Mouse (Mus musculus) lung, postnatal 4 days (tissue): ENCODE measurements around the gene Agpat4.

Experiments used
- DNase-seq, 2 experiments: peaks; one replicate each; pipeline ENCODE4 v3.0.0; 2021

Gene Agpat4

GRCm38 (mm10) chr17:12161877-12162276 is 43.4 kb downstream of the Agpat4 start:
- DNase-seq, result no peak

GRCm38 (mm10) chr17:12162824-12163223 is 44.3 kb downstream of the Agpat4 start:
- no peak for DNase-seq

DNA sequence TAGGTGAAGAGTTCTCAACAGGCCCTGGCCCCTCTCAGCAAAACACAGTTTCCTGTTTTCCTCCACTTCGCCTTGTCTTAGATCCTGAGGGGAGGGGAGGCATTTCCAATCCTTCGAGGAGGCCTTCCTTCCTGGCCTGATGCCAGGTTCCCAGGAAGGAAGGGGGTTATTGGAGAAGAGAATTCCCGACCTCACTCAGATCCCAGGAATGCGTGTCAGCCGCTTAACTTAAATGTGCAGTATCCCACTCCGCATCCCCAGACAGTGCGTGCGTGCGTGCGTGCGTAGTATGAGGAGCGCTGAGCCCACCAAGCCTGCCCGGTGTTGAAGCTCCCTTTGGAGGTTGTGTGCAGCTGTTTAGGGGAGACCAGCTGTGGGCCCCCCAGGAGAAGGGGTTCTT is 44.9 kb downstream of the Agpat4 start:
- peak; percentile 35 to 57 for DNase-seq

DNA sequence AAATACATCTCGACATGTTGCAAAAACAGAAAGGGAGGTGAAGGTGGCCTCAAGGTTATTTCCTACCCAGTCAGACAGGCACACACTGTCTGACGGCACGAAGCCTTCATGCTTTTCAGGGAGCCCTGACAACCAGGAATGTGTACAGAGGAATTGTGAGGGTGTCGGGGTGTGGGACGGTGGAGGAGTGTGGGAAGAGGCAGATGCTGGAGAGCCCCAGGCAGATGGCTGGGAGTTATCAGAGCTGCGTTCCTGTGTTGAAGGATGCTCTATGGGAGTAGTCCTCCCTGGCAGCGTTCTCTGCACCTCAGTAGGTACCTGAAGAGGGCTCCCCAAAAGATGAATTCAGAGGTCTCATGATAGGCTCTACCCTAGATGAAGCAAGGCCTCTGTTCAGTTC is 45.4 kb downstream of the Agpat4 start:
- DNase-seq, result no peak

DNA sequence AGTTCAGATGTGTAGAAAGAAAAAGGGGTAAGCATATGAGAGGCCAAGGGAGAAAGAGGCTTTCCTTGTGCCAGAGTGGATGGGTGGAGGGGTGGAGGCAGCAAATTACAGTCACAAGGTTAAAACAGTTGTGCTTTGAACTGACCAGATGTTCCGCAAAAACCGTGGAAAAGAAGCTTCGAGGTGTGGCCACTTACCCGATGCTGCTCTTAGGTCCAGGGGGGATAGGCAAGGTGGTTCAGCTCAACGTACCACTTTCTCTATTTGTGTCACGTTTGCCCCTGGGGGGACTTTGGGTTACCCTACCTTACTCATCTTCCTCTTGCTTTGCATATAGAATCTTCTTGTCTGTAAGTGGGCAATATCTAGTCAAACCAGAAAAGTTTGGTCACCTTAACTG is 46.0 kb downstream of the Agpat4 start:
- no peak for DNase-seq

- DNase-seq, result no peak
Measured at GRCm38 (mm10) chr17:12165009-12165695, 46.6 kb downstream of the Agpat4 start.

DNA sequence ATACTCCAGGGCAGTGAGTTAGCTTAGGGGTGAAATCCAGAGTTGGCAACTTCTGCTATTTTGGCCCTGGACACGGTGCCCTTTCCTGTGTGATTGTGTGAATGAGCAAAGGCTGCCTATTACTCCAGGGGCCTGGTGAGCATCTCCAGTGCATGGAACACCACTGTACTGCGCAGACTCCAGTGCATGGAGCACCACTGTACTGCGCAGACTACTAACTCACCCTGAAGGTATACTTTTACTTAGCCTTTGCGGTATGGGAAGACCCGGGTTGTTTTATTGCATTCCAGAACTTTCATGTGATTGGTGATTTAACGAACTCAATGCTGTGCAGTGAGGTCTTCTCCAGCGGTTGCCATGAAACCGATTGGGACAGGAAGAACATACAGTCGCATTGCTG is 47.2 kb downstream of the Agpat4 start:
- no peak for DNase-seq

DNA sequence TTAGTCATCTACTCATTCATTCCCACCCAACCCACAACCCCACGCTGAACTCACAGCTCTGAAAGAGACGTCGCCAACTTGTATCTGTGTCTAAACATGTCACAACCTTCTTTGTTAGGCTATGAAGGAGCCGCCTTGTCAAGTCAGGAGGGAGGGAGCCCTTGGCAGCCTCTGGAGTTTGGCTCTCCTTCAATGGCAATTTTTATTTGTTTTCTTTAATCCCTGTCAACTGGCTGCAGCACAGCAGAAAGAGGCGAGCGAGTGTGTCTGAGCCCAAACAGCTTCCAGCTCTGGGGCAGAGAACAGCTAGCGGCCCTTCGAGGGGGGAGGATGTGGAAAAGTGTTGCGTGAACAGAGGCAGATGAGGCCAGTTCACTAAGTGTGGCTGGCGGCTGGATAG is 50.0 kb downstream of the Agpat4 start:
- DNase-seq, result peak; percentile 81 to 93

DNA sequence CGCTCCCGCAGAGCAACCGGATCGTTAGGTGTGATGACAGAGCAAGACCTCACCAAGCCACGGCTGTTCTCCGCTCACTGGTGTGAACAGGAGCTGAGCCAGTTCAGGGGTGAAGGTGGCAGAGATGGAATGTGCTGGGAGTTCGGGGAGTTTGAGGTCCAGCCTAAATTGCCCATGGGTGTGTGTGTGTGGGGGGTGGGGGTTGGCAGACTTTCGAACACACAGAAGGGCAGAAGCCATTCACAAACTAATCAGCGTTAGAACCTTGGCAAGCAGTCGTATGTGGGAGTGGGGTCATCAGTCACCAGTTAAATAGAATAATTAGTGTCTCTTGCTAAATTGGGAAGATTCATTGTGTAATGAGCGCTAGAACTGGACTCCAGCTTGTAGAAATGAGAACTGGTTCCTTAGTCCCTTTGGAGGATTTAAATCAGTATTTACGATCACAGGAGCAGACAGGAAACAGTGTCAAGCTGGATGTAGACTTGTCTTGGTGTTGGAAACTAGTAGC is 50.9 kb downstream of the Agpat4 start:
- peak; percentile 35 to 71 for DNase-seq

DNA sequence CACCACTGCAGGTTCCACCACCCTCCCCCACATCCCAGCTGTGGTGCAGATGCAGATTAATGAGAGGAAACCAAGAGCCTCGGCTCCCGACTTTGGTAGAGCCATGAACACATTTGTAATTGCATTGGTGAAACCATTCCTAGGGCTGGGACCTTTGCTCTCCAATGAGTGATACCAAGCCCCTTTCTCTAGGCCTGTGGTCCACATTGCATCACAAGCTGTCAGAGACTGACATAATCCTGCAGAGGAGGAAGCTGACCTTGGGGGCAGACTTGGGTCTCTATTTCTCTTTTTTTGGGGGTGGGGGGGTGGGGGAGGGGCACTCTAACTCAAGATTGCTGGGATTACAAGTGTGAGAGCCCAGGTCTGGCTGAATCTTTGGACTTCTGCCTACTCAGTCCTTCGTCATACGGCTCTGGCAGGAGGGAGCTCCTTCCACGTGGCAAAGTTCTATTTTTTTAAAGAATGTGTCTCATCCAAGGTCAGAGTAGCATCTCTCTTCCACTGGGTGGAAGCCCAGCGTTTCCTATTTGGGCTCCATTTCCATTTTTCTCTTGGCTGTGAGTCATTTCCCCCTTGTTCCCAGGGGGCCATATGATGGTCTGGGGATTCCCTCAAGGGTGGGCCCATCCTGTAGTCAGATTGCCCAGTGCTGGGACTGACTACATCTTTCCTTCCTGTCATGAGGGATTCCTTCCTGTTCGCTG is 52.4 kb downstream of the Agpat4 start:
- DNase-seq, result peak; percentile 62 to 71

- no peak for DNase-seq
Measured at GRCm38 (mm10) chr17:12171666-12172065, 53.2 kb downstream of the Agpat4 start.

DNA sequence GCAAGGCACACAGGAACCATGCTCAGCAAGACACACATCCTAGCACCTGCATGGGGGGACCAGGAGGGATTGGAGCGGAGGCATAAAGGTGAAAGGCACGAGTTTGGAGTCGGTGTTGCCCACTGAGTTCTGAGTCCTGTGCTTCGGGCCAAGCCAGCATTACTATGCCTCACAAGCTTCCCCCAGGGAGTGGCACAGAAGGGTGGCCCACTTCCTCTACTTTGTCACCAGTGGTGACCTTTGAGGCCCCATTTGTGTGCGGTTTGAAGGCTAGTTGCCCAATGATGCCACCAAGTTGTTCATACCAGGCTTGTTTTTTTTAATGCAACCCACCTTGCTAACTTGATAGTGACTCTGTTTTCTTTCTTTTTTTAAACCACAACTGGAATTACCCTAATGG is 55.7 kb downstream of the Agpat4 start:
- peak; percentile 46 to 54 for DNase-seq

GRCm38 (mm10) chr17:12174896-12175295 is 56.4 kb downstream of the Agpat4 start:
- peak; percentile 52 to 68 for DNase-seq

DNA sequence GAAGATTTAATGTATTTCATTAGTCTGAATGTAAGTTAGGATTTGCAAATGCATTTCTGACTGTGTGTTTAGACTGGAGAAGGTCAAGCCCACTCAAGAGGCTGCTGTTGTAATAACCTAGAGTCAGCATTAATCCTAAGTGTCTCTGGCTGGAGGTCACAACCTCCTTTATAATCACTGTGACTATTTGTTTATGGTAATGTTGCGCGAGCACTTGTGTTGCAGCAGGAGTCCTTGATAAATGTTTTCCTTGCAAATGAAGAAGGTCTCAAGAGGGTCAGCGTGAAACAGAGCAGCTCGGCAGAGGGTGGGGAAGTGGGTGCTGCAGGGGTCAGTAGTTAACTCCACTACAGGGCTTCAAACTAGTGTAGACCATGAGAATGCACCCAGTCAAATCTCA is 57.1 kb downstream of the Agpat4 start:
- DNase-seq, result peak in 1 of 2 experiments; percentile 66

- DNase-seq, result peak; percentile 45 to 89
Measured at GRCm38 (mm10) chr17:12179339-12179738, 60.8 kb downstream of the Agpat4 start.

DNA sequence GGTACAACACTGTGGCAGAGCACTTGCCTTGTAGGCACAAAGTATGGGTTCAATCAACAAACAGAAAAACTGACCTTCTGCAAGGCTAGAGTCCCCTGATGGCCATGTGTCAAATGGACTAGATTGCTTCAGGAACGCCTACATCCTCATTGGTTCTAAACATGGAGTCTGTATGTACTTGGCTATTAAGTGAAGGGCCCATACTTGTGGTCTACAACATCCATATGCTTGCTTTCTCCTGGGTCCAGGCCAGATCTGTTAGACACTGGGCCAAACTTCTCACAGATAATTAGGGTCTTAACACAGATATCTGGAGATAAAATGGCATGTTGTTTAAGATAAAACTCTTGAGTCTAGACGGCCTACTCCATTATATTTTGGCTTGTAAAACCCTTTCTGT is 61.3 kb downstream of the Agpat4 start:
- DNase-seq, result peak in 1 of 2 experiments; percentile 65

DNA sequence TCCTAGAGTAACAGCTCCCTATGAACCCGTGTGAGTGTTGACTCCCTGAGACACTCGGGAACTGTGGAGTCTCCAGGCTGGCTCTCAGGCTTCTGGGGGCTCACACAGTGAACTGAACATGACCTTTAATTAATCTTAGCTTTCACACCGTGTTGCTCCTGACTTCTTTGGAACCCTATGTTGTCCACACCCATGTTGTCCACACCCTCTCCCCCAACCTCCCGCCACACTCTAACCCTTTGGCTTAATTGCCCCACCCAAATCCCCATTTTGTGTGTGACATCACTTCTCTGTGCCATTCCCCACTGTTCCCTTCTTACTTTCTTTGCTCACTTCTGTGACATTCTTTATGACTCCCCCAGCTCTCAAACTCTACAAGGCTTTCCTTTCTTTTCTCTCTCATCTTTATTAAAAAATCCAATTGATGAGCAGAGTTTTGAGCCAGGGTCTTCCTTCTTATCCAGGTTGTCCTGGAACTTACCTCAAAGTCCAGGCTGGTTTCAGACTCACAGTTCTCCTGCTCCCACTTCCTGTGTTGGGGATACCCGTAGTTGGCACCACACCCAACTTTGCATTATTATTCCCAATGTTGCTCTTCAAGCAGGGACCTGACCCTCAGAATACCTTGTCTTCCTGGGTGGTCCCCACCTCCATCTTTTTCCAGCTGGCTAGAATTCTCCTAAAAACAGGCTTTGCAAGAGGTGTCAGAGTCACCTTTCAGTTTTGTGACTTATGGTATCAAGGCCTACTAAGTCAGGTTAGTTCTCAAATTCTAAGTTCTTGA is 64.4 kb downstream of the Agpat4 start:
- no peak for DNase-seq

- DNase-seq, result no peak
Measured at GRCm38 (mm10) chr17:12184283-12184682, 65.8 kb downstream of the Agpat4 start.

- no peak for DNase-seq
Measured at GRCm38 (mm10) chr17:12185855-12186254, 67.4 kb downstream of the Agpat4 start.

DNA sequence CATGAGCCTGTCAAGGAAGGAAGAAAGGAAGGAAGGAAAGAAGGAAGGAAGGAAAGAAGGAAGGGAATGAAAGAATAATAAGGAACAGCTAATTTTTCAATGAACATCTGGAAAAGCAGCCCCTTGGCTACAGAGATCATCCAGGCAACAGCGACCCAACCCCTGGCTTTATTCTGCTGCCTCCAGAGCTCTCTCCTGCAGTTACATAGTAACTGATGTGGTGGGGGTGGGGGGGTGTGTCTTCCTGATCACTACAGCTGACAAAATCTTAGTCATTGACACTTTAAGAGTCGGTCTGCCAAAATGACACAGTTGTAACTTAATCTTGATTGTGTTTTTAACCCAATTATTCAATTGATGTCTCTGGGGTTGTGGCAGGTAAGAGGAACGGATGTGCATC is 67.8 kb downstream of the Agpat4 start:
- DNase-seq, result no peak

GRCm38 (mm10) chr17:12187782-12188181 is 69.3 kb downstream of the Agpat4 start:
- DNase-seq, result no peak

- no peak for DNase-seq
Measured at GRCm38 (mm10) chr17:12195137-12195536, 76.6 kb downstream of the Agpat4 start.

DNA sequence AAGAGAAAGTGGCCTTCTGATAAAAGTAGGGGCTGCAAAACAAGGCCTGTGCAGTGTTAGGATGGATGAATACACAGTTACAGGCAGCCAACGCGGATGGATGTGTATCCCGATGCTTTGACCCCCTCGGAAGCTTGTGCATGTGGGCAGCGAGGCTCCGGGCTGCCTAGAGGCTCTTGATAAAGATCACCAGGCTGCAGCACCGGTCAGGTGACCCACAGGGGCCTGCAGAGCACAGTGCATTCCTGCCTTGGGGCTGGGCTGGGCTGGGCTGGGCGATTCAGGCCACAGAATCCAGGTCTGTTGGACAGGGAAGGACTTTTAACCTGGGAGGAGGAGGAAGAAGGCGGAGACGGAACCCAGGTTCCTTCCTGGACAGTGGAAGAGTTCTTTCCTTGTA is 77.1 kb downstream of the Agpat4 start:
- peak in 1 of 2 experiments; percentile 58 for DNase-seq

DNA sequence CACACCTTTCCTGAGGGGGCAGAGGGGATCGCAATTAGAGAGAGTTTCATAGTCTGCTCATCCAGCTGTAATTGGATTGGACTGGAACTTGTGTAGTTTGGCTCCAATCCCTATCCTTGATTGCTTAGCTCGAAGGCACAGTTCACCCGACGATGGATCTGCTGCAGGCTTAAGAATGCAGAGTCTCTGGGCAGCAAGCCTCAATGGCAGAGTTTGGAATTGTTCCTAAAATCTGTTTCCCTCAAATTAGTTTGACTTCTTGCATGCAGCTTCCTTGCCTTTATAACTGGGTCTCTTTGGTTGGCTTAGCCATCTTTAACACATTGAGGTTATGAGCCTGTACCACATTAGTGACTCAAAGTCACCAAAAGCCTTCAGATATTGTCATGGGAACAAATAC is 81.4 kb downstream of the Agpat4 start:
- DNase-seq, result no peak
